Mouse (Mus musculus) heart, adult 2 months (tissue): Measurements from ENCODE around the gene Tpgs1. TPM values are rescaled to one million over a fixed set of nuclear protein-coding genes. Genes with fewer than 3 reads are reported as not detected.

ENCODE experiments used
- DNase-seq, 2 experiments: peaks; one replicate each; pipeline ENCODE4 v3.0.0; 2021
- H3K27ac ChIP-seq: fragments of 200-600 bp; 2 replicates; pipeline ENCODE4 v1.8.1; 2022
- H3K27me3 ChIP-seq: fragments of 200-500 bp; 2 replicates; pipeline ENCODE4 v1.6.1; 2012; ENCODE audit warnings: mild to moderate bottlenecking, low read length, inconsistent platforms, mixed read lengths; ENCODE audit not compliant: control insufficient read depth, insufficient read depth
- H3K36me3 ChIP-seq: fragments of 200-500 bp; 2 replicates; pipeline ENCODE4 v1.6.1; 2012; ENCODE audit warnings: low read length, inconsistent platforms; ENCODE audit not compliant: control insufficient read depth, insufficient read depth
- H3K4me1 ChIP-seq: fragments of 200-500 bp; 2 replicates; pipeline ENCODE4 v1.6.1; 2011; ENCODE audit warnings: low read length; ENCODE audit not compliant: control insufficient read depth, insufficient read depth
- H3K4me3 ChIP-seq: fragments of 200-600 bp; 2 replicates; pipeline ENCODE4 v1.8.1; 2022
- H3K79me2 ChIP-seq: fragments of 200-500 bp; replicated peaks from 2 replicates; pipeline ENCODE4 v1.6.1; 2012; ENCODE audit warnings: mild to moderate bottlenecking, inconsistent platforms, low read length, moderate library complexity, mixed read lengths; ENCODE audit not compliant: control insufficient read depth, insufficient read depth
- H3K9ac ChIP-seq: fragments of 200-500 bp; 2 replicates; pipeline ENCODE4 v1.6.1; 2012; ENCODE audit warnings: low read depth, mild to moderate bottlenecking, control low read depth, inconsistent platforms, low read length, mixed read lengths
- CTCF ChIP-seq: fragments of 200-600 bp; IDR thresholded peaks from 2 replicates; pipeline ENCODE4 v1.8.1; 2022; ENCODE audit warnings: antibody characterized with exemption, mild to moderate bottlenecking, moderate library complexity
- EP300 ChIP-seq: fragments of 200-500 bp; IDR thresholded peaks from 2 replicates; pipeline ENCODE4 v1.6.1; 2011; ENCODE audit warnings: low read depth, low read length, control low read depth; ENCODE audit not compliant: insufficient read depth
- POLR2A ChIP-seq: fragments of 200-500 bp; IDR thresholded peaks from 2 replicates; pipeline ENCODE4 v1.6.1; 2011; ENCODE audit warnings: mild to moderate bottlenecking, low read depth, low read length, control low read depth; ENCODE audit not compliant: insufficient read depth
- WGBS: fragments of 180-500 bp; shearing (Covaris S2); methylation state at CpG from one replicate; pipeline ENCODE4 v1.1.7; 2018; 5-methylcytosine and 5-hydroxymethylcytosine counted together
- intact Hi-C: fragments of 180-260 bp; cut with DNase I; formaldehyde crosslinking; loops from one replicate; pipeline ENCODE4 v1.15.1; 2025
- polyA plus RNA-seq: library from polyadenylated mRNA; depleted of rRNA; stranded (reverse); fragments of >200 nt; gene quantifications from 2 replicates; pipeline ENCODE4 v1.2.3, GENCODE M21; 2012
- total RNA-seq, 2 experiments: library from RNA; stranded (reverse); gene quantifications; 2 replicates each; pipeline ENCODE4 v1.2.3; 2021

The Tpgs1 gene
- total and polyA plus RNA-seq, 3 experiments: 16.5 to 28.1 (median 18.8) TPM

- 0 out of 2 replicates have a peak overlapping the region, but pooled peaks have one; percentile 8 for H3K9ac ChIP-seq
- 66% methylated on average over 21 of the region's 21 CpGs for WGBS
Observed at GRCm38 (mm10) chr10:79708668-79709067, 39.5 kb downstream of the Tpgs1 start.

GRCm38 (mm10) chr10:79709307-79709706 is 40.1 kb downstream of the Tpgs1 start:
- DNase-seq: no peak
- H3K4me1 ChIP-seq: peaks cover 21% of the 10 kb centered on the region
- no peaks in the 10 kb centered on the region; the same call in 1 of the 2 replicates for H3K36me3 ChIP-seq
- H3K4me3 ChIP-seq: no peak overlapping the region
- TF ChIP-seq EP300: no peak
- TF ChIP-seq CTCF: no peak
- TF ChIP-seq POLR2A: 0 out of 2 replicates have a peak, but pooled peaks have one; percentile 25
- H3K9ac ChIP-seq: no peak overlapping the region
- H3K27ac ChIP-seq: no peak overlapping the region
- intact Hi-C loops: loop anchor here (5.0 kb wide), 1 partner anchor 73 kb away; no protein-coding TSS in a partner anchor
- H3K27me3 ChIP-seq: no peaks in the 10 kb centered on the region
- peaks cover 8% of the 10 kb centered on the region; the same call in 1 of the 2 replicates for H3K79me2 ChIP-seq
- WGBS: 39% methylated on average over 7 of the region's 7 CpGs

More at GRCm38 (mm10) chr10:79708668-79709067, 39.5 kb downstream of the Tpgs1 start:
- no peak overlapping the region for H3K4me3 ChIP-seq
- peaks cover 22% of the 10 kb centered on the region for H3K4me1 ChIP-seq
- no peak for DNase-seq
- no peak overlapping the region for H3K27ac ChIP-seq
- no peaks in the 10 kb centered on the region for H3K27me3 ChIP-seq
- no peak for TF ChIP-seq POLR2A
- TF ChIP-seq EP300: no peak
- no peak for TF ChIP-seq CTCF
- H3K36me3 ChIP-seq: no peaks in the 10 kb centered on the region; the same call in 1 of the 2 replicates
- intact Hi-C loops: loop anchor here (5.0 kb wide), 1 partner anchor 74 kb away; no protein-coding TSS in a partner anchor
- peaks cover 8% of the 10 kb centered on the region; the same call in 1 of the 2 replicates for H3K79me2 ChIP-seq

DNA sequence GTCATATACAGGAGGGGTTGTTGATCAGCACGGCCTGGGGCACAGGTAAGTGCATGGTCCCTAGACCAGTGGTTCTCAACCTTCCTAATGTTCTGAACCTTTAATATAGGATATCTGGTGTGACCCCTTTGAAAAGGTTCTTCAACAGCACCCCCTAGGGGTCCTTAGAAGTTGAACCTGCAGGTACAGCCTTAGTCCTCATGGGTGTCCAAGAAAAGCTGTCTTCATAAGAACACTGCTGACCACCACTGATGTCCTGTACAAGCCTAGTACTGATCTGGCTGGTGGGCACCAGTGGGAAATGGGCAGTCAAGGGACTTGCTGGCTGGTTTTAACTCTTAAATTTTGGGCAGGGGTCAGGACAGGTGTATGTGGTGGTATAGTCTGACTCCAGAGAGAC is 42.9 kb downstream of the Tpgs1 start:
- Histone ChIP-seq H3K36me3 (no peaks in the 10 kb centered on the region; the same call in 1 of the 2 replicates), H3K27me3 (peaks cover 3% of the 10 kb centered on the region; the same call in 1 of the 2 replicates), H3K27ac (no peak overlapping the region), H3K9ac (no peak overlapping the region), H3K4me1 (peaks cover 9% of the 10 kb centered on the region), H3K4me3 (no peak overlapping the region), H3K79me2 (0 out of 2 replicates have a peak, but pooled peaks cover 3% of the 10 kb centered on the region)
- intact Hi-C loops: no loop called here
- TF ChIP-seq CTCF (no peak), EP300 (no peak), POLR2A (no peak)
- no peak for DNase-seq
- 76% methylated on average over 1 of the region's 1 CpGs for WGBS

GRCm38 (mm10) chr10:79712499-79713126 is 43.4 kb downstream of the Tpgs1 start:
- DNase-seq: peak; percentile 73 to 82
- H3K9ac ChIP-seq: no peak overlapping the region
- no peaks in the 10 kb centered on the region for H3K79me2 ChIP-seq
- peaks cover 5% of the 10 kb centered on the region for H3K4me1 ChIP-seq
- no peak overlapping the region for H3K4me3 ChIP-seq
- WGBS: 16% methylated on average over 4 of the region's 6 CpGs
- peaks cover 4% of the 10 kb centered on the region; the same call in 1 of the 2 replicates for H3K27me3 ChIP-seq
- intact Hi-C loops: no loop called here
- H3K36me3 ChIP-seq: no peaks in the 10 kb centered on the region
- no peak overlapping the region for H3K27ac ChIP-seq
- TF ChIP-seq POLR2A: no peak; the same call in 1 of the 2 replicates
- TF ChIP-seq CTCF: peak; percentile 65
- 0 out of 2 replicates have a peak, but pooled peaks have one; percentile 30 for TF ChIP-seq EP300

DNA sequence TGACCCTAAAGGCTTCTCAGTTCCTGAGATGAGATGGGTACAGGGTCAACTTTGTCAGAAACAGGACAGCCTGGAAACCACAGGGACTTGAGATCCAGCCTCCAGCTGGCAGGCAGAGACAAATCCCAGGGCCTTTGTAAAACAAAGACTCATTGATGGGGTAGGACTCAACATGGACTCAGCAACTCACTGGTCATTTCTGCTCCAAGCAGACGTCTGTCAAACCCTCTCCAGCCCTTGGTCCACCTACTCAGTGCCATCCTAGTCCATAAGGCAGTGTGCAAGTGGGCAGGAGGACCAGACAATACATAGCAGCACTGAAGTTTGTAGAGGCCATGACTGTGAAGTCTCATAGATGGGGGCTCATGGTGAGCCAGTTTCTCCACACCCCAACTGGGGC is 44.0 kb downstream of the Tpgs1 start:
- H3K9ac ChIP-seq: no peak overlapping the region
- H3K27me3 ChIP-seq: peaks cover 4% of the 10 kb centered on the region; the same call in 1 of the 2 replicates
- H3K4me3 ChIP-seq: no peak overlapping the region
- DNase-seq: no peak
- peaks cover 5% of the 10 kb centered on the region for H3K4me1 ChIP-seq
- no peak overlapping the region for H3K27ac ChIP-seq
- H3K36me3 ChIP-seq: no peaks in the 10 kb centered on the region
- TF ChIP-seq EP300: no peak; the same call in 1 of the 2 replicates
- WGBS: 19% methylated on average over 1 of the region's 1 CpGs
- intact Hi-C loops: no loop called here
- no peaks in the 10 kb centered on the region for H3K79me2 ChIP-seq

GRCm38 (mm10) chr10:79714996-79715395 is 45.8 kb downstream of the Tpgs1 start:
- Histone ChIP-seq H3K4me1 (peaks cover 3% of the 10 kb centered on the region; the same call in 1 of the 2 replicates), H3K27me3 (peaks cover 4% of the 10 kb centered on the region; the same call in 1 of the 2 replicates), H3K27ac (no peak overlapping the region), H3K4me3 (no peak overlapping the region), H3K79me2 (no peaks in the 10 kb centered on the region), H3K9ac (no peak overlapping the region), H3K36me3 (no peaks in the 10 kb centered on the region)
- TF ChIP-seq EP300: no peak
- TF ChIP-seq CTCF: no peak
- no peak for TF ChIP-seq POLR2A
- 53% methylated on average over 4 of the region's 4 CpGs for WGBS
- intact Hi-C loops: no loop called here
- DNase-seq: no peak
